Mouse (Mus musculus) liver, embryonic 14.5 days (tissue): Measurements from ENCODE around the gene Hist2h4. TPM values are rescaled to one million over a fixed set of nuclear protein-coding genes. Genes with fewer than 3 reads are reported as not detected.
A peak's percentile ranks its signal among the peaks of the same experiment; 100 is the strongest.

Experiments used
- ATAC-seq: fragments of 200-750 bp; cut with Nextera tagmentation; 2 replicates; pipeline ENCODE4 v1.8.0; 2017; ENCODE audit warnings: moderate number of reproducible peaks, mild to moderate bottlenecking, moderate library complexity; ENCODE audit not compliant: insufficient read depth
- DNase-seq, 3 experiments: peaks; one replicate each; pipeline ENCODE4 v3.0.0-alpha.2; 2012 to 2013; ENCODE audit warnings: low read depth in 3 of 3, low spot score in 3 of 3
- H3K27ac ChIP-seq: fragments of 300-500 bp; sonication (generic); 2 replicates; pipeline ENCODE4 v1.5.1; 2014; ENCODE audit warnings: moderate library complexity, mild to moderate bottlenecking, control low read depth, inconsistent platforms
- H3K27me3 ChIP-seq: fragments of 300-500 bp; sonication (generic); 2 replicates; pipeline ENCODE4 v1.6.1; 2014; ENCODE audit warnings: mild to moderate bottlenecking, low read length, moderate library complexity; ENCODE audit not compliant: control insufficient read depth, insufficient read depth
- H3K36me3 ChIP-seq: fragments of 300-500 bp; sonication (generic); replicated peaks from 2 replicates; pipeline ENCODE4 v1.6.1; 2014; ENCODE audit warnings: low read depth; ENCODE audit not compliant: control insufficient read depth, insufficient read depth
- H3K4me1 ChIP-seq, 2 experiments: fragments of 200-500 bp in 1 of 2; fragments of 300-500 bp in 1 of 2; sonication (generic) in 1 of 2; replicated peaks; 2 replicates each; pipeline ENCODE4 v1.6.1; 2012 to 2014; ENCODE audit warnings: antibody characterized with exemption in 1 of 2, inconsistent platforms in 1 of 2, low read length in 1 of 2; ENCODE audit not compliant: control insufficient read depth in 2 of 2, insufficient read depth in 2 of 2
- H3K4me2 ChIP-seq: fragments of 300-500 bp; sonication (generic); 2 replicates; pipeline ENCODE4 v1.6.1; 2014; ENCODE audit warnings: low read depth, mild to moderate bottlenecking, control low read depth, moderate library complexity
- H3K4me3 ChIP-seq, 2 experiments: fragments of 200-500 bp in 1 of 2; fragments of 300-500 bp in 1 of 2; sonication (generic) in 1 of 2; 2 replicates each; pipeline ENCODE4 v1.5.1; 2012 to 2014; ENCODE audit warnings: low read depth in 2 of 2, low read length in 2 of 2, mild to moderate bottlenecking in 2 of 2, control low read depth in 1 of 2, inconsistent platforms in 1 of 2, moderate library complexity in 1 of 2; ENCODE audit not compliant: insufficient read depth in 1 of 2
- H3K9ac ChIP-seq: fragments of 300-500 bp; sonication (generic); replicated peaks from 2 replicates; pipeline ENCODE4 v1.6.1; 2014; ENCODE audit warnings: mild to moderate bottlenecking, control low read depth, moderate library complexity
- H3K9me3 ChIP-seq: fragments of 300-500 bp; sonication (generic); 2 replicates; pipeline ENCODE4 v1.6.1; 2016; ENCODE audit warnings: low read length, mixed read lengths; ENCODE audit not compliant: control insufficient read depth
- CTCF ChIP-seq: IDR thresholded peaks from 2 replicates; pipeline ENCODE4 v1.5.1; 2016; ENCODE audit warnings: antibody characterized with exemption, low read depth, control low read depth
- EP300 ChIP-seq: IDR thresholded peaks from 2 replicates; pipeline ENCODE4 v1.6.1; 2016; ENCODE audit warnings: antibody characterized with exemption, low read depth
- WGBS: fragments of 180-500 bp; shearing (Covaris S2); extraction: QIAGEN DNeasy Blood & Tissue Kit; methylation state at CpG from one replicate; pipeline ENCODE4 v1.1.7; 2014; ENCODE audit not compliant: insufficient replicate concordance; 5-methylcytosine and 5-hydroxymethylcytosine counted together
- polyA plus RNA-seq, 2 experiments: library from polyadenylated mRNA; depleted of rRNA in 1 of 2; stranded (reverse) in 1 of 2; unstranded in 1 of 2; fragments of >200 nt; fragmentation: Nextera tagmentation in 1 of 2; extraction: Ambion mirVana in 1 of 2; gene quantifications; 2 replicates each; pipeline versions ENCODE4 v1.2.1 to v1.2.3; 2012 to 2014

Gene Hist2h4
- polyA plus RNA-seq, 2 experiments, result 12.2 to 15.1 TPM

DNA sequence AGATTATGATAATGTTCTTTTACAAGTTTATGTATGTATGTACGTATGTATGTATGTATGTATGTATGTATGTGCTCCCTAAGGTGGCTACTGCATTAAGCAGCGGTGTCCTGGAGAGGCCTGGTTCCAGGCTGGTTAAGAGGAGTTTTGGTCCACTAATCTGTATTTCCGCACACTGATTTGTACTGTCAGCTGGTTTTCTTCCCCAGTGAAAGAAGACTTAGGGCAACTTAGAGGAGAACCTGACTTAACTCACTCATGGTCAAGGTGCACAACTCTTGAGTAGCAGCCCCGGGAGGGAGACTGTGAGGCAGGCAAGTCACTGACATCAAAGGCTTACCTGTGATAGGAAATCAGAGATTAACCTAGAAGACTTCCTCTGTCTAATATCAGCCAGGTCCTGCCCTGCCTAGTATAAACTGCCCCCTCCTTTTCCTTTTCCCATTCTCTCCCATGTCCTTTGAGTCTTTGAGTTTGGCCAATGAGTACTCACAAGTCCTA lies 26.2 kb downstream of the Hist2h4 start:
- Histone ChIP-seq H3K4me2 (peak overlapping the region; percentile 92), H3K4me3 (peak overlapping the region; percentile 55 to 73), H3K4me1 (peaks cover 5 to 14% of the 10 kb centered on the region in 2 experiments), H3K36me3 (no peaks in the 10 kb centered on the region), H3K27ac (peak overlapping the region; percentile 98), H3K9me3 (no peaks in the 10 kb centered on the region), H3K9ac (peak overlapping the region; percentile 95), H3K27me3 (no peaks in the 10 kb centered on the region)
- ATAC-seq (no peak), DNase-seq (no peak)
- WGBS, result 68% methylated on average over 4 of the region's 4 CpGs
- TF ChIP-seq EP300, result no peak; the same call in 1 of the 2 replicates
- TF ChIP-seq CTCF, result no peak

DNA sequence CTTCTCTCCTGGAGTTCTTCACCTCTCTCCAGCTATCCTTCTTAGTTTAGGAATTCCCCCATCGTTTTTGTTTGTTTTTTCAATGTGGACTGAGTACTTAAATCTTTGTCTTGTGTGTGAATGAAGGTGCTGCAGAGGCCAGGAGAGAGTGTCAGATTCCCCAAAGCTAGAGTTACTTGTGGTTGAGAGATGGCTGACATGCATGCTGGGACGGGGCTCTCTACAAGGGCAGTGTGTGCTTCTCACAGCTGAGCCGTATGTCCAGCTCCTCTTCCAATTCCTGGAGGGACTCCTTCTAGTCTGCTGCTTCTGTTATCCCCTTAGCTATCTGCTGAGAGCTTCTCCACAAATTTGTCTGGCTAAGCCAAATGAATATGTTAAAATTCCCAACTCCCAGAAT lies 27.3 kb downstream of the Hist2h4 start:
- no peak for TF ChIP-seq EP300
- no peak for TF ChIP-seq CTCF
- H3K36me3 ChIP-seq, result no peaks in the 10 kb centered on the region
- DNase-seq, result no peak
- H3K9me3 ChIP-seq, result no peaks in the 10 kb centered on the region
- WGBS, result 68% methylated on average over 3 of the region's 3 CpGs
- H3K4me1 ChIP-seq, result peaks cover 4 to 13% of the 10 kb centered on the region in 2 experiments
- H3K27me3 ChIP-seq, result no peaks in the 10 kb centered on the region
- peak overlapping the region; percentile 15 to 73; a peak in 2 of 4 replicates for H3K4me3 ChIP-seq
- H3K27ac ChIP-seq, result peak overlapping the region; percentile 23
- H3K9ac ChIP-seq, result 0 out of 2 replicates have a peak overlapping the region, but pooled peaks have one; percentile 23
- ATAC-seq, result no peak
- H3K4me2 ChIP-seq, result peak overlapping the region; percentile 92

DNA sequence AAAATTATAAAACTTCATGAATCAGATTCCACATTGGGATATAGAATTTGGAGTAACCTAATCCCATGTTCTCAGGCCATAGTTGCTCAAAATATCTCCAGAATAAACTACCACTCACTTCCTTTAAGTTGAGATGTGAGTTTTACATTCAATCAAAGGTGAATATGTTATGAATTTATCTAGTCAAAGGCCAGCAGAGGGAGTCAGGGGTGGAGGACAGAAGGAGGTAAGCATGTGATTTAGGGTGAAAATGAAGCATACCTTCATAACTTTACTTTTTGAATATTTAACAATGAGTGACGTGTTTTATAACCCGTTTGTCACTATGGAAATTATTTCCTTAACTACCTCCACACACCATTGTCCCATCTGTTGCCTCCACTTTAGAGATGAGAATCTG lies 28.2 kb downstream of the Hist2h4 start:
- no peak for TF ChIP-seq CTCF
- TF ChIP-seq EP300, result no peak
- no peaks in the 10 kb centered on the region for H3K27me3 ChIP-seq
- H3K9me3 ChIP-seq, result no peaks in the 10 kb centered on the region
- no peaks in the 10 kb centered on the region for H3K36me3 ChIP-seq
- H3K4me1 ChIP-seq, result peaks cover 0 to 11% of the 10 kb centered on the region in 2 experiments; a peak in 2 of 4 replicates
- H3K27ac ChIP-seq, result no peak overlapping the region
- H3K4me3 ChIP-seq, result no peak overlapping the region
- no peak overlapping the region; the same call in 1 of the 2 replicates for H3K9ac ChIP-seq
- WGBS, result 69% methylated on average over 2 of the region's 2 CpGs
- H3K4me2 ChIP-seq, result no peak overlapping the region
- DNase-seq, result no peak
- no peak for ATAC-seq

DNA sequence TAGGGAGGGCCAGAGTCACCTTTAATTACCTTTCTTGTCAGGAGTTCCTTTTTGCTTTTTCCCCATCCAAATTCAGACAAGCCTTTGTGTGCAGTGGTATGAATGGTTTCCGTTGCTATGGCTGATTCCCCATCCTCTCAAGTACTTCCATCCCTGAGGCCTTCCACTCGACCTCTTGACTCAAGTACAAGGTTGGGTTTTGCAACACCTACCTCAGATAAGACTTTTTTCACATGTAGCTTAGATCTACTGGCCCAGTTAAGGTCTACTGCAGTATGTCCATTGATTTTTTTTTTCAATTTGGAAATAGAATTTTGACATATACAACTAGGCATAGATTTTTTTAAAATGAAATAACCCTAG lies 31.4 kb downstream of the Hist2h4 start:
- no peaks in the 10 kb centered on the region for H3K36me3 ChIP-seq
- no peak overlapping the region for H3K4me3 ChIP-seq
- no peaks in the 10 kb centered on the region for H3K9me3 ChIP-seq
- H3K4me1 ChIP-seq, result peaks cover 0 to 11% of the 10 kb centered on the region in 2 experiments; a peak in 2 of 4 replicates
- WGBS, result 44% methylated on average over 2 of the region's 2 CpGs
- DNase-seq, result no peak
- H3K4me2 ChIP-seq, result no peak overlapping the region
- no peak overlapping the region for H3K27ac ChIP-seq
- no peaks in the 10 kb centered on the region for H3K27me3 ChIP-seq
- ATAC-seq, result no peak
- TF ChIP-seq EP300, result no peak
- TF ChIP-seq CTCF, result no peak
- no peak overlapping the region for H3K9ac ChIP-seq

DNA sequence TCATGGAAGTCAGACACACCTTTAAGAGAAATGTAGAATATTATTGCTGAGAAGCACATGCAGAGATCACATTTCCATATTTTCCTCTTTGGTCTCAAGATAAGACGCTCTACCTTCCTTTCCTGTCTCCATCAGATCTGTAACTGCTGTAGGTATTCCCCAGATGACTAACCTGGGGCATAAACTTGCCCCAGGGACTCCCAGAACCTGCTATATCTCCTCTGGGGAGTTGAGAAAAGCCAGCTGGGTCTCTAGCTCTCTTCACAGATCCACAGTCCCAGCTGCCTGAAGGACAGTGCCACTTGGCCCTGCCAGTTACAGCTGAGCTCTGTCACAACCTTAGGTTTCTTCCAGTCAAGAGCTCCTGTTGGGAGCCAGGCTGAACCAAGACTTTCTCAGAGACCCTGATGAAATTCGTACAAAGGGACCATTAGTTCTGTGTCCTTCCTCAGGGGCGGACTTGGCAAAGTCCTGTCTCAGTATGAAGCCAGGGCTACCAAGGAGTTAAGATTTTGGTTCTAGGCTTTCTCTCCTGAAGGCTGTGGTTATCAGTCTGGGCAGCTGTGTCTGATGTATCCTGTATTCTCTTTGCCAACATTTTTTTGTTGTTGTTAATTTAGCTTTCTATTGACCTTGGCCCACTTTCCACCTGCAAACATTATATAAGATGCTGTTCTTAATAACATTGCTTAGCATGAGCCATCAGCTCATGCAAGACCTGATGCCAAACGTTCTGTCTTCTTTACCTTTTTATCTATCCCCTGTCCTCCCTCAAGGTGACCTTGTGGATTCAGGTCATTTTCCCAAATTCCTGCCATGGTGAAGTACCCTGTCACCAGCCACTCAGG lies 32.0 kb downstream of the Hist2h4 start:
- no peak overlapping the region for H3K27ac ChIP-seq
- 63% methylated on average over 4 of the region's 4 CpGs for WGBS
- H3K4me1 ChIP-seq, result peaks cover 2 to 12% of the 10 kb centered on the region in 2 experiments
- ATAC-seq, result no peak
- TF ChIP-seq CTCF, result no peak
- TF ChIP-seq EP300, result no peak
- DNase-seq, result no peak
- H3K4me2 ChIP-seq, result no peak overlapping the region
- H3K9ac ChIP-seq, result no peak overlapping the region
- H3K9me3 ChIP-seq, result no peaks in the 10 kb centered on the region
- H3K36me3 ChIP-seq, result no peaks in the 10 kb centered on the region
- H3K4me3 ChIP-seq, result no peak overlapping the region
- H3K27me3 ChIP-seq, result no peaks in the 10 kb centered on the region
